19 mouse cellular contexts compared by ENCODE assay signal in the genomic region with DNA sequence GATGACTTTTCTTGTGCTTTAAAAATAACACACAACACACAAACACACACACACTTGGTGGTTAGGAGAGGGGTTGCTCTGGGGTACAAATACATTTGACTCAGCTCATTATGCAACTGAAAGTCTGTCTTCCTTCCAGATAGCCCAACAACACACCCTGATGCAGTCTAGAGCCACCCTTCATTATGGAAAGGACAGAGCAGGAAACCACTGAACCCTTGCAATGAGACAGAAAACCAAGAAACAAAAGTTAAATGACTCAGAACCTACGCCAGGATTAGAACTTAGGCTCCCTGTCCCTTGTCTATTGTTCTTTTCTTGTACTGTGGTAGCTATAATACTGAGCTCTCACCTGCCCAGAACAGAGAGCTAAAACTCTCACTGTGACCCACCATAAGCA.
"Had no signal": no experiment of that assay in that cellular context is flagged by ENCODE, and none has a peak within 500 bp of the region (broad histone marks: within the 10 kb centered on the region; RNA-seq: fewer than 3 reads in every experiment).

No protein-coding gene starts in this region.

- DNase-seq: lung, adult 18-20 months; lung, embryonic 14.5 days; lung, postnatal 10 days; lung, postnatal 4 days; retina, postnatal 1 day; right cerebral cortex, adult 18-20 months; right cerebral cortex, postnatal 25 days; thymus, adult 2 months; thymus, postnatal 25 days; thymus, postnatal 4 days had no signal

- H3K4me1 ChIP-seq: midbrain, embryonic 13.5 days; midbrain, embryonic 15.5 days; neural tube, embryonic 13.5 days; neural tube, embryonic 15.5 days; stomach, embryonic 15.5 days had no signal

- H3K36me3 ChIP-seq: midbrain, embryonic 13.5 days; midbrain, embryonic 15.5 days; neural tube, embryonic 13.5 days; neural tube, embryonic 15.5 days; stomach, embryonic 15.5 days had no signal

- H3K27me3 ChIP-seq: megakaryocyte, embryonic 14.5 days; midbrain, embryonic 13.5 days; midbrain, embryonic 15.5 days; neural tube, embryonic 13.5 days; neural tube, embryonic 15.5 days; stomach, embryonic 15.5 days had no signal

- ATAC-seq: midbrain, embryonic 13.5 days; midbrain, embryonic 15.5 days had no signal

- H3K4me3 ChIP-seq: megakaryocyte, embryonic 14.5 days; midbrain, embryonic 13.5 days; midbrain, embryonic 15.5 days; myocyte; neural tube, embryonic 13.5 days; neural tube, embryonic 15.5 days; stomach, embryonic 15.5 days had no signal

- H3K4me2 ChIP-seq: lung, embryonic 14.5 days; midbrain, embryonic 11.5 days; midbrain, embryonic 13.5 days; midbrain, embryonic 15.5 days; neural tube, embryonic 13.5 days; neural tube, embryonic 15.5 days; stomach, embryonic 15.5 days had no signal

- H3K9me3 ChIP-seq: megakaryocyte, embryonic 14.5 days; midbrain, embryonic 13.5 days; midbrain, embryonic 15.5 days; neural tube, embryonic 13.5 days; neural tube, embryonic 15.5 days; stomach, embryonic 15.5 days had no signal

- H3K9ac ChIP-seq: lung, embryonic 14.5 days; midbrain, embryonic 13.5 days; midbrain, embryonic 15.5 days; neural tube, embryonic 13.5 days; neural tube, embryonic 15.5 days; stomach, embryonic 15.5 days had no signal

- H3K27ac ChIP-seq: midbrain, embryonic 13.5 days; midbrain, embryonic 15.5 days; neural tube, embryonic 13.5 days; neural tube, embryonic 15.5 days; stomach, embryonic 15.5 days; stomach, postnatal 0 days had no signal
